Mouse (Mus musculus): ENCODE data around the gene Pbrm1. TPM values are rescaled to one million over a fixed set of nuclear protein-coding genes. Genes with fewer than 3 reads are reported as not detected.

Gene Pbrm1
- 131 and 136 TPM in 2 replicates for polyA plus RNA-seq (2015; fragmentation: Nextera tagmentation; extraction: Ambion mirVana)

GRCm38 (mm10) chr14:31018860-31019291 lies at the start of gene Pbrm1, which contains the start of gene Gnl3:
Pbrm1 (plus strand) TSS chr14:31019138.
Gnl3 (minus strand) TSS chr14:31019152.
- peaks cover 59% of the 10 kb centered on the region for H3K36me3 ChIP-seq
- peak within 1 kb of the TSS; percentile 98 for H3K27ac ChIP-seq
- H3K4me3 ChIP-seq (replicated peaks), result peak within 1 kb of the TSS; percentile 88
- peak; percentile 96 for ATAC-seq (replicated peaks; ENCODE audit: low FRiP score)
- H3K4me2 ChIP-seq, result peak within 1 kb of the TSS; percentile 81
- no peaks in the 10 kb centered on the region for H3K9me3 ChIP-seq (replicated peaks)
- no peaks in the 10 kb centered on the region for H3K27me3 ChIP-seq
- H3K4me1 ChIP-seq, result peaks cover 30% of the 10 kb centered on the region
- H3K9ac ChIP-seq, result peak within 1 kb of the TSS; percentile 94
- WGBS, result under 1% methylated on average over 42 of the region's 53 CpGs

GRCm38 (mm10) chr14:30974204-30974603 lies 44.7 kb upstream of the Pbrm1 start:
- Histone ChIP-seq H3K27ac (0 out of 2 replicates have a peak overlapping the region, but pooled peaks have one; percentile 32), H3K4me1 (no peaks in the 10 kb centered on the region), H3K9ac (no peak overlapping the region), H3K27me3 (no peaks in the 10 kb centered on the region), H3K36me3 (peaks cover 36% of the 10 kb centered on the region), H3K4me2 (no peak overlapping the region), H3K9me3 (replicated peaks) (no peaks in the 10 kb centered on the region), H3K4me3 (replicated peaks) (no peak overlapping the region)
- no peak for ATAC-seq (replicated peaks; ENCODE audit: low FRiP score)
- WGBS, result 72% methylated on average over 6 of the region's 6 CpGs

DNA sequence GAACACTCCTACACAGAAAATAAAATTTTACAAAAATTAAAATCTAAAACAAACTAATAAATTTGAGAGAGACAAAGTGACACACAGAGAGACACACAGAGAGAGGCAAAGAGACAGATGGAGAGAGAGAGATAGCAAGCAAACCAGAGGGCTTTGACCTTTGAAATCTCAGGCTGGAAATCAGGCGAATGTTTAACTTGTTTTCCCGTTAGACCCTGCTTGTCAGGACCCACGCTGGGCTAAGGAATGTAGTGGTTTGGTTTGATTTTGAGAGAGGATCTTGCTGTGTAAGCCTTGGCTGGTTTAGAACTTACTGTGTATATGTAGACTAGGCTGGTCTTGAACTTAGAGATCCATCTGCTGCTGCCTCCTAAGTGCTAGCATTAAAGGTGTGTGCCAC lies 42.7 kb upstream of the Pbrm1 start:
- Histone ChIP-seq H3K4me1 (no peaks in the 10 kb centered on the region), H3K4me2 (no peak overlapping the region), H3K4me3 (replicated peaks) (no peak overlapping the region), H3K9ac (no peak overlapping the region), H3K36me3 (peaks cover 33% of the 10 kb centered on the region), H3K27me3 (no peaks in the 10 kb centered on the region), H3K9me3 (replicated peaks) (no peaks in the 10 kb centered on the region), H3K27ac (no peak overlapping the region)
- WGBS, result 75% methylated on average over 3 of the region's 3 CpGs
- no peak for ATAC-seq (replicated peaks; ENCODE audit: low FRiP score)

- H3K27ac ChIP-seq, result no peak overlapping the region
- H3K4me1 ChIP-seq, result peaks cover 9% of the 10 kb centered on the region
- no peaks in the 10 kb centered on the region for H3K9me3 ChIP-seq (replicated peaks)
- no peaks in the 10 kb centered on the region for H3K27me3 ChIP-seq
- H3K4me2 ChIP-seq, result no peak overlapping the region
- H3K36me3 ChIP-seq, result peaks cover 19% of the 10 kb centered on the region
- ATAC-seq (replicated peaks; ENCODE audit: low FRiP score), result no peak
- no peak overlapping the region for H3K4me3 ChIP-seq (replicated peaks)
- H3K9ac ChIP-seq, result no peak overlapping the region
These were observed 22.5 kb upstream of the Pbrm1 start for GRCm38 (mm10) chr14:30996417-30996816.

GRCm38 (mm10) chr14:31000356-31000755 lies 18.6 kb upstream of the Pbrm1 start:
- peak overlapping the region; percentile 93 for H3K9ac ChIP-seq
- no peaks in the 10 kb centered on the region for H3K27me3 ChIP-seq
- H3K4me1 ChIP-seq, result peaks cover 16% of the 10 kb centered on the region
- peak overlapping the region; percentile 74 for H3K4me2 ChIP-seq
- peaks cover 22% of the 10 kb centered on the region for H3K36me3 ChIP-seq
- H3K9me3 ChIP-seq (replicated peaks), result no peaks in the 10 kb centered on the region
- WGBS, result 59% methylated on average over 10 of the region's 10 CpGs
- H3K27ac ChIP-seq, result peak overlapping the region; percentile 98
- no peak for ATAC-seq (replicated peaks; ENCODE audit: low FRiP score)
- H3K4me3 ChIP-seq (replicated peaks), result peak overlapping the region; percentile 97

DNA sequence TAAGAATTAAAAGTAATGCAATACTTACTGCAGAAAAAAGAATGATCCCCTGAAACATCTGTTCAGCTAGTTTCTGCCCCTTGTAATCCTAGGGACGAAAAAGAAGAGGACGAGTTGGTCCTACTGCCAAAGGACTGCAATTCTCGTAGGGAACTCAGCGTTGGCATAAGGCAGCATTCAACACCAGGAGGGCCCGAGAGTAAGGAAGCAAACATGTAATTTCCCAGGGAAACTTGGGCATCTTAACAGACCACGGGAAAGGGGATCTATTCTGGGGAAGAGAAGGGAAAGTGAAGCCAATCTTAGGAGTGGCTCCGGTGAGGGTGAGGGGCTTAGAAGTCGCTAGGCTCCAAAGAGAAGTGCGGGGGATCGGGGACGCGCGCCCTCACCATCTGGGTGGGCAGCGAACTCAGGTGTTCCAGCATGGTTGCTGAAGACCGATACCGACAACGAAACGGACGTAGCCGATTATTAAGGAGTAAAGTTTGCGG lies 18.1 kb upstream of the Pbrm1 start:
- 0% methylated on average over 21 of the region's 21 CpGs for WGBS

DNA sequence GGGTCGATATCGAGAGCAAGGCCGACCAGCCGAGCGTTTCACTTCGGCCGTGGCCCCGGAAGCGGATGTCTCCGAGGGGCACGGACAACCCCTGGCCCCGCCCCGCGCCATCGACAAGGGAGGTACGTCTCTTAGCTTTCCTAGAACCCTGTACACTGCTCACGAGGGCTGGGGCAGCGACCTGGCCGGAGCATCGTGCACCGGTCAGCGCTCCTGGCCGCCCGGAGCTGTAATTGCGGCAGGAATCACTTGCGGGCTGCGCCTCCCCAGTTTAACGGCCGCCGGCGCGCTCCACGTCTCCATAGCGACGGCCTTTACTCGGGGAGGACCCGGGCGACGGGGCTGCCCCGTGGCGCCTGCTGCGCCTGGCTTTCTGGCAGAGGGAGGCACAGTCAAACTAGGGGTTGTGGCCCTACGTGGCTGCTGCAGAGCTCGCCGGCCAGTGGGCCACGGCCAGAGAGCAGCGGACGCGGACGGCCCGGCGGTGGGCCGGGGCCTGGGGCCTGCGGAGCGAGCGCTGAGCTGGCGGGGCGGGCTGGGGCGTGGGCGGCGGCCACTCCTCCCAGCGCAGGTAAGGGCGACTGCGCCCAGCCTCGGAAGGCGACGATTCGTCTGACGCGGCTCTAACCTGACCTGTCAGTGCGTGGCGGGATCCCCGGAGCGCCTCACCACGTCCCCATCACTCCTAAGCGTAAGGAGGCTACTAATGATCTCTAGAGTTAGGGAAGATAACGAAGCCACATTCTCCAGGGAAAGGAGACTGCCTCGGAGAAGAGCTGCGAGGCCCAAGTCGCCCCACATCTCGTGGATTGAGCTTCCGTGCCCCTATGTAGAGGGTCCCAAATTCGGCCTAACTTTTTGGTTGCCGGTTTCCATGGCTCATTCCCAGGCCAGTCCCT lies 17.4 kb upstream of the Pbrm1 start, which contains the start of the genes Glt8d1 and Spcs1:
TSS of gene Glt8d1 (plus strand) at position 94 of the 899 bp plus-strand sequence.
TSS of gene Spcs1 (minus strand) at position 366 of the 899 bp plus-strand sequence.
- peaks cover 22% of the 10 kb centered on the region for H3K36me3 ChIP-seq
- H3K4me1 ChIP-seq, result peaks cover 16% of the 10 kb centered on the region
- peak within 1 kb of the TSS; percentile 98 for H3K27ac ChIP-seq
- H3K9me3 ChIP-seq (replicated peaks), result no peaks in the 10 kb centered on the region
- no peaks in the 10 kb centered on the region for H3K27me3 ChIP-seq
- WGBS, result under 1% methylated on average over 75 of the region's 84 CpGs
- H3K9ac ChIP-seq, result peak within 1 kb of the TSS; percentile 93
- peak within 1 kb of the TSS; percentile 97 for H3K4me3 ChIP-seq (replicated peaks)
- peak; percentile 95 for ATAC-seq (replicated peaks; ENCODE audit: low FRiP score)
- peak within 1 kb of the TSS; percentile 74 for H3K4me2 ChIP-seq

More for the DNA sequence above, 18.1 kb upstream of the Pbrm1 start:
- ATAC-seq (replicated peaks; ENCODE audit: low FRiP score), result peak; percentile 14
- H3K27ac ChIP-seq, result peak overlapping the region; percentile 98
- H3K4me3 ChIP-seq (replicated peaks), result peak overlapping the region; percentile 97
- H3K9ac ChIP-seq, result peak overlapping the region; percentile 93
- H3K9me3 ChIP-seq (replicated peaks), result no peaks in the 10 kb centered on the region
- H3K27me3 ChIP-seq, result no peaks in the 10 kb centered on the region
- peaks cover 22% of the 10 kb centered on the region for H3K36me3 ChIP-seq
- H3K4me2 ChIP-seq, result peak overlapping the region; percentile 74
- peaks cover 16% of the 10 kb centered on the region for H3K4me1 ChIP-seq

DNA sequence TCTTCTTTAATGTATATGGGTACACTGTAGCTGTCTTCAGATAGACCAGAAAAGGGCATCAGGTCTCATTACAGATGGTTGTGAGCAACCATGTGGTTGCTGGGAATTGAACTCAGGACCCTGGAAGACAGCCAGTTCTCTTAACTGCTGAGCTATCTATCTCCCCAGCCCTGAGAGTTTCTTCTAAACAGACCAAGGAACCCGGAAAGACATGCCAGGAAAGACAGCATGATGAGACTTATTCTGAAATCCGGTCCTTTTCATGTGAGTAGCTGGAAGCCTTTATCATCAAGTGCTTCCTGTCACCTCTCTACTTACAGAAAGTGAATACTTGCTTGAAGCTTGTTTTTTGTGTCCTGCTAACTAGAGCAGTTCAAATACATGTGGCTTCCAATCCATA lies 14.4 kb upstream of the Pbrm1 start:
- Histone ChIP-seq H3K4me2 (no peak overlapping the region), H3K27me3 (no peaks in the 10 kb centered on the region), H3K4me1 (peaks cover 15% of the 10 kb centered on the region), H3K4me3 (replicated peaks) (no peak overlapping the region), H3K9me3 (replicated peaks) (no peaks in the 10 kb centered on the region), H3K9ac (no peak overlapping the region), H3K36me3 (peaks cover 29% of the 10 kb centered on the region), H3K27ac (no peak overlapping the region)
- ATAC-seq (replicated peaks; ENCODE audit: low FRiP score), result no peak
- WGBS, result 84% methylated on average over 2 of the region's 2 CpGs

DNA sequence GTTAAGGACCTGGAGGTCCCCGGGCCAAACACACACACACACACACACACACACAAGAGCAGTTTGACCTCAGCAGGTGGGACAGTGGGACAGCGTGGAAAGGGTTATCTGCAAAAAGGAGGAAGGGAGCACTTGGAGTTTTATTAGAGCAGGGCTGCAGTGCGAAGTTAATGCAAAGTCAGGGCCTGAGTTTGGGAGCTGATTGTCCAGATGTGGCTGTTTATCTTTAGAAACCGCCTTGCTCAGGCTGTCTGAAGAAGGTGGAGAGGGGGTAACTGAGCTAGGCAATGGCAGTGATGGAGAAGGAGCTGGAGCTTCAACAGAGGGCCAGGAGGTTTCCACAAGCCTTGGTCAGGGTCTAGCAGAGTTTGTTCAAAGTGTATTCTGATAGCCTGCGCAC lies 12.2 kb upstream of the Pbrm1 start:
- H3K27ac ChIP-seq, result no peak overlapping the region
- H3K4me2 ChIP-seq, result no peak overlapping the region
- ATAC-seq (replicated peaks; ENCODE audit: low FRiP score), result no peak
- H3K9ac ChIP-seq, result no peak overlapping the region
- H3K36me3 ChIP-seq, result peaks cover 50% of the 10 kb centered on the region
- WGBS, result 78% methylated on average over 5 of the region's 5 CpGs
- H3K4me3 ChIP-seq (replicated peaks), result no peak overlapping the region
- H3K9me3 ChIP-seq (replicated peaks), result no peaks in the 10 kb centered on the region
- peaks cover 7% of the 10 kb centered on the region for H3K4me1 ChIP-seq
- no peaks in the 10 kb centered on the region for H3K27me3 ChIP-seq

DNA sequence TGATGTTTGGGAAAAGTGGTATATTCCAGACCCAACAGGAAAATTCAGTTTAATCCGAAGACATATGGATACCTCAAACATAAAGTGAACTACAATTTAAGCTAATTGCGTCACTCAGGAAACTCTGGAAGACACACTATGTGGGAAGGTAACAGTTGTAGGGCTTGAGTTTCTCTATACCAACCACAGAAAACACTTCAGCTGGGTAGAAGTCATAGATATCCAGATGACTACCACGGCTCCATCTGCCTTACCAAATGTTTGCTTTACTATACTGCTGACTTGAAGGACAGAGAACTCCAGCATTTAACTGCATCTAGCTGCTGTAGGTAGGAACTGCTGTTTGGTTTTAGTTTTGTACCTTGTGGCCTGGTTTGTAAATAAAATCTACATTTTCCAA lies 7.3 kb upstream of the Pbrm1 start:
- Histone ChIP-seq H3K4me3 (replicated peaks) (no peak overlapping the region), H3K9me3 (replicated peaks) (no peaks in the 10 kb centered on the region), H3K36me3 (peaks cover 95% of the 10 kb centered on the region), H3K9ac (no peak overlapping the region), H3K27me3 (no peaks in the 10 kb centered on the region), H3K4me1 (0 out of 2 replicates have a peak, but pooled peaks cover 3% of the 10 kb centered on the region), H3K4me2 (no peak overlapping the region), H3K27ac (no peak overlapping the region)
- 96% methylated on average over 3 of the region's 3 CpGs for WGBS
- ATAC-seq (replicated peaks; ENCODE audit: low FRiP score), result no peak

GRCm38 (mm10) chr14:31013928-31014327 lies 5.0 kb upstream of the Pbrm1 start:
- H3K36me3 ChIP-seq, result peaks cover 86% of the 10 kb centered on the region
- H3K27me3 ChIP-seq, result no peaks in the 10 kb centered on the region
- peaks cover 16% of the 10 kb centered on the region for H3K4me1 ChIP-seq
- H3K9ac ChIP-seq, result no peak overlapping the region
- 98% methylated on average over 2 of the region's 2 CpGs for WGBS
- H3K4me3 ChIP-seq (replicated peaks), result no peak overlapping the region
- no peaks in the 10 kb centered on the region for H3K9me3 ChIP-seq (replicated peaks)
- no peak overlapping the region for H3K27ac ChIP-seq
- no peak overlapping the region for H3K4me2 ChIP-seq
- ATAC-seq (replicated peaks; ENCODE audit: low FRiP score), result no peak

DNA sequence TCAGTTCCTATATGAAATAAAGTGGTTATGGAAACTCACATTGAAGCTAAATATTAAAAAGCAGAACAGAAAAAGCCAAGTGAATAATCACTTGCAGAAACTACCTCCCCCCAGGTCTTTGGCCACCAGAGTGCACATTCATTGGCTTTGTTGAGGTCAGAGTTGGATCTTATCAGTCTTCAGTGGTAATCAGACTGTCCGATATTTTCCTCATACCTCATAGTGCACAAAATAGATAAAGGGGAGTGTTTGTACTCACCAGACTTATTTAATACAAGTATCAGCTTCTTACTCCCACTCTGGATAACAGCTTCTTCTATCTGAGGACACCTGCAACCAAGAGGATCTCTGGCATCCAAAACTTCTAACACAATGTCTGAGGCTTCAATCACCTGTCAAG lies 2.9 kb upstream of the Pbrm1 start:
- H3K9me3 ChIP-seq (replicated peaks), result no peaks in the 10 kb centered on the region
- ATAC-seq (replicated peaks; ENCODE audit: low FRiP score), result no peak
- H3K27ac ChIP-seq, result no peak overlapping the region
- no peak overlapping the region for H3K9ac ChIP-seq
- peaks cover 26% of the 10 kb centered on the region for H3K4me1 ChIP-seq
- peaks cover 68% of the 10 kb centered on the region for H3K36me3 ChIP-seq
- no peak overlapping the region for H3K4me3 ChIP-seq (replicated peaks)
- H3K27me3 ChIP-seq, result no peaks in the 10 kb centered on the region
- 85% methylated on average over 1 of the region's 1 CpGs for WGBS
- H3K4me2 ChIP-seq, result no peak overlapping the region

Measured in kidney, embryonic 15.5 days (tissue).